Mouse (Mus musculus) kidney, adult 18-20 months (tissue): ENCODE measurements around the gene Iqcg.

Experiments
- DNase-seq: peaks from one replicate; pipeline ENCODE4 v3.0.0; 2021

The Iqcg gene

GRCm38 (mm10) chr16:33048686-33049085, 7.3 kb downstream of the Iqcg start:
- no peak for DNase-seq

DNA sequence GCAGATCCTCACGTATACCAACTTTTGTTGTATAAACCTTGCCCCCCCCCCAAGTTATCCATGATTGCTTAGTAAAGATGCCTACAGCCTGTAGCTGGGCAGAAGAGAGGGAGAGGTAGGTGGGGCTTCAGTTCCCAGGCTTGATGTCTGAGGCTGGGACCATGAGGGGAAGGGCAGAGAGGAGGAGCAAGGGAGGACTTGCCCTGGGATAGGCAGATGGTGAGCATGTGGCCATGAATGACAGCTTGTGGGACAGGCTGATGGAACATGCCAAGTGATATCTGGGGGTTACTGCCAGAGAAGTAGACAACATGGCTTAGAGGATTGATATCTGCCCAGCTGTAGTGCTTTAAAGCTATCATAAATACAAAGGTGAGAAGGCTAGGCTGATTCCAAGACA, 8.0 kb downstream of the Iqcg start:
- no peak for DNase-seq

DNA sequence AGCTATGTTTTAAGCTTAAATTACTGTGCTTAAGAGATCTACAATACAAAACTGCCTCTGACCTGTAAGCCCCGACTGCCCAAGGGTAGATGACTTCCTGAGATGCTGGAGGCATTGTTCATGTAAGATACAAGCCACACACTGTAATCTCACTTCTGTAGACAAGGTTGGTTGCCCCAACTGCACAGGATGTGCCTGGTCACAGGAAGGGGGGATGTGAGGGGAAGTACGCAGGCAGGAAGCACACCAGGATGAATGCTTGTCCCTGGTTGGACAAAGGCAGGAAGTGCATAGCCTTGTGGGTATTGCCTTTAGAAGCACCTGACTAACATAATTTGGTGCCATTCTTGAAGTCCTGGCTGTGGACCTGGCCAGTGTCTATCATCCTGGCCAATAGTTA, 12.8 kb downstream of the Iqcg start:
- DNase-seq = no peak

DNA sequence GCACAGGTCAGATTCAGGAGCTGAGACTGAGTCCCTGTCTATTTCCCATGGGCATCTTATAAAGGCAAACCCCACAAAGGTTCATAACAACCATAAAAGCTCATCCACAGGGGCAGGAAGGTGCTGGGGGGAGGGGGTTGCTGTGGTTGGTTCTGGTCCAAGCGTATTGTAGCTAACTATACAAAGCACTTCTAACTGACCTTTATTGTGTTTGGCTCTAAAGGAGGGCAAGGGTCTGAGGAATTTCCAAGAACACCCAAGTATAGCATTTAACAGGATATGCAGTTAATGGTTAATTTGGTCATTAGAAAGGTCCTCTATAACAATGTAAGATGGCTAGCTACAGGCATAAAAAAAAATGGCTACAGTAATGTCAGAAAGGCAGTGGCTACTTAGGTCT, 13.3 kb downstream of the Iqcg start:
- DNase-seq = no peak

GRCm38 (mm10) chr16:33036006-33036405, 20.0 kb downstream of the Iqcg start:
- no peak for DNase-seq

- DNase-seq = no peak
These were observed 29.7 kb downstream of the Iqcg start for GRCm38 (mm10) chr16:33026357-33026756.

DNA sequence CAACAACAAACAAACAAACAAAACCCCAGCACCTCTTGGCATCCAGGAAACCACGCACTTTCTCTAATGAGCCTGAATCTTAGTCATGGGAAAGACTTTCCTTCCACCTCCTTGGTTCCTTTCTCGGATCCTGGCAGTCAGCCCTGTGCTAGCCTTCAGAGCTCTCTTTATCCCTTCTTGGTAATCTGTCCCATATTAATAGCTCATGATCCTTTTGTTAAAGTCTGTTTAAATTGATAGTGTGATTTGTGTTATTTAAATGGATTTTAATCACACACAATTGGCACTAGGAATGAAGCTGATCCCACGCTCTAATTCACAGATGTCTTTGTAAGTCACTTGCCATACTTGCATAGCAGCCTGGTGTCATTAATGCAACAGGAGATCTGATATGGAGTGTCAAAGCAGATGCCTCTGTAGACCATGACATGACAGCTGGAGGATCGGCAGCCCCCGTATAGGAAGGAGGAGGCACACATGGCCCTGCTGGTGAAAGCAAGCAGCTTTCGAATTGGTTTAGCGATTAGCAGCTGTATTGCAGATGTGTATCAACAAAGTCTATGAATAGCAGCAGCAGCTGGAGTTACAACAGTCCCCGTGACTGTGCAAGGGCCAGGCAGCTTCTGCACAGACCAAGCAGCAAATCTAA, 31.4 kb downstream of the Iqcg start:
- no peak for DNase-seq

GRCm38 (mm10) chr16:33023750-33024149, 32.3 kb downstream of the Iqcg start:
- DNase-seq = peak; percentile 87

- no peak for DNase-seq
These were observed 34.6 kb downstream of the Iqcg start for GRCm38 (mm10) chr16:33021381-33021780.

DNA sequence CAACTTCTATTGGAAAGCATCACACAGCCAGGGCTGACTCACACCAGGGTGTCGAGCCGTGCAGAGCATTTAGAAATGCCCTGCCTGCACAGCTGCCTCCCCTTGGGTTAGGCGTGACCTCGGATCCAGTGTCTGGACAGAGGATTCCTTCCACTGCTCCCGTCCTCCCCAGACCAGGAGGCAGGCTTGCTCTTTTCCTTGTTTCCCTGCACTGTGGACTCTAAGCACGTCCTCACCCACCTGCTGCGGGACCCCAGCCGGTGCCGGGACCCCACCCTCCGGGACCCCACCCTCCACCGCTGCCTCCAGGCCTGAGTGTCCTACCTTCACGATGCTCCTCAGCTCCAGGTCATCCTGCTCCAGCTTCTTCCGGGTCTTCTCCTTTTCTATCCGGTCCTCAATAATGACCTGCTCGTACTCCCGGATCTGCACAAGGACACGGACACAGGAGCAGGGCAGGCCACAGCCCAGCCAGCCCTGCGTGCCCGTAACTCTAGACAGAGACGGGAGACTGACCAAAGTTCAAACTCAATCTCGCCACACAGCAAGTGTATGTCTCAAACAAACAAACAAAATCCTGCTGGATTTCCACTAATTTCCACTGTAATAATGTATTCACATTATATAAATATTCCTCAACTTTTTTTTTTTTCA, 36.8 kb downstream of the Iqcg start:
- DNase-seq = peak; percentile 50

DNA sequence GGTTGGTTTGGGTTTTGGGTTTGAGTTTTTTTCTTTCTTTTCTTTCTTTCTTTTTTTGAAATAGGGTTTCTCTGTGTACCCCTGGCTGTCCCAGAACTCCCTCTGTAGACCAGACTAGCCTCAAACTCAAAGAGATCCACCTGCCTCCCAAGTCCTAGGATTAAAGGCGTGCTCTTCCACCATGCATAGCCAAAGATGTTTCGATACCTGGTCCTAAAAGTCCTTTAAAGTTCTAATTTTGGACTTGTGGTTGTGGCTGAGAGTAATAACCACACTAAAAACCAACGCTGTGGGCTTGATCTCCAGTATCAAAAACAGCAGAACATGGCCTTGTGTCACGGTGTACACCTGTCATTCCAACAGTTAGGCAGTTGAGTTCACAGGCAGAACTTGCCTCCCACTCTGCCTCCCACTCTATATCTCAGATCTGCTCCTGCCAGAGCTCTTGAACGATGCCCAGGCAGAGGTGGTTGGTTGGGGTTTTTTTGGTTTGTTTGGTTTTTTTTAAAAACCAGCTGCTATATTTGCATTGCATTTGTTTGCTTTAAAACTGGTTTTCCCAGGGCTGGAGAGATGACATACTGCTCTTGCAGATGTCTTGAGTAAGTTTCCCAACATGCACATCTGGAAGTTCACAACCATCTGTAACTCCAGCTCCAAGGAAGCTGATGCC, 38.2 kb downstream of the Iqcg start:
- no peak for DNase-seq

DNA sequence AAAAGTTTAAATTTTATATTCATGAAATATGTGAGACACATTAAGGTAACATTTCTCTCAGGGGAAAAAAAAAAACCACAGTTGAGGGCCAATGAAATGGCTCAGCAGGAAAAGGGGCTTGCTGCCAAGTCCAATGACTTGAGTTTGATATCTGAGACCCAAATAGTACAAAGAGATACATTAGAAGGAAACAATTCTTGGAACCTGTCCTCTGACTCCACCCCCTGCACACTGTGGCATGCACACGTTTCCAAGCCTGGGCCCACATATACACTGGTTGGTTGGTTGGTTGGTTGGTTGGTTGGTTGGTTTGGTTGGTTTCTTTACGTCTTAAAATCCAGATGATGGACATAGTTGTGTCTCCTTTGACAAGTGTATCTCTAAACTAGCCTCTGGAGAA, 40.0 kb downstream of the Iqcg start:
- DNase-seq = no peak

DNA sequence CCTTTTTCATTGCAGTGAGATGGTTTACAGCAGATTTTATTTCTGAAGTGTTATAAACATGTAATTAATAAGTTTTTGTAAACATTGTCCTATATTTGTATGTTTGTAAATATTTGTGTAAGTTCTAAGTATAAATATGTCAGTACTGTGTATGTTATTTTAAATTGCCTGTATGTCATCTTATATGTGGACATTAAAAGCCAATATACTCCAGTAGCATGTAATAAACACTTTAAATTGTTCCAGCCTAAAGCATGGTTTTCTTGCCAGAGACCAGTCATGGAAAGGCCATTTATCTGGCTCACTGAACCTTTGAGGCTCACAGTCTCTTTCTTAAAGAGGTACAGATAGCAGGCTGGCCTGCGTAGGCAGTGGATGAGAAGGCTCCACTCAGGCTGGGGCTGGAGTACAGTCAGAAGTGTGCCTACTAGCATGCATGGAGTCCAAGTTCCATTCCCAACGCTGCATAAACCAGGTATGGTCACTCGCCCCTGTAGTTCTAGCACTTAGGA, 40.6 kb downstream of the Iqcg start:
- DNase-seq = no peak

DNA sequence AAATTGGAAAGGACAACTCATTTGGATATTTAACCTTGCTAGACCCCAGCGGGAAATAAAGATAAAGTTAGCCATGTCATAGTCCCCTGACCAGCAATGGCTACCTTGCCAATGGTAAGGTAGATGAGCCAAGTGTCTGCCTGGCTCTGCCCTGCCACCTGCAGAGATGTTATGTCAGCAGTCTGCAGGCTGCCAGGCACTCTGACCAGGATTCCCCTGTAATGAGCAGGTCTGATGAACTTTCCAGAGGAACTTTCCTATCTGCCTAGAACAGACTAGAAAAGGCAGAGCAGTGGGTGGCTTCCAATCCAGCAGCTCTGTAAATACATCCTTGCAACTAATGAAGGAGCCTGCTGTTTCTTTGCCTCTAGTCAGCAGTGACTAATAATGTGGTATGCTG, 41.1 kb downstream of the Iqcg start:
- peak; percentile 43 for DNase-seq

DNA sequence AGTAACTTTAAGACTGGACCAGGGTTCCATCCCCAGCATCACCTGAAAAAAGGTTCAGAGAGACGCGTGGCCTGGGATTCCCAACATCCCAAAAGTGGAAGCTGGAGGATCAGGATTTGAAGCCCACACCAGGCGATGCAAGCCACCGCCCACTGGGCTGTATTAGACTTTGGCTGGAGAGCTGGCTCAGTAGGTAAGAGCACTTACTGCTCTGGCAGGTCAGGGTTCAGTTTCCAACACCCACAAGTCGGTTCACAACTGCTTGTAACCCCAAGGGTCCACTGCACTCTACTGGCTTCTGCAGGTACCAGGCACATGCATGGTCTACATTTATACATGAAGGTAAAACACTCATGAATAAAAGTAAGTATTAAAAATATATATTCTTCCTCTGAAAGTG, 42.2 kb downstream of the Iqcg start:
- DNase-seq = no peak

- DNase-seq = no peak
These were observed 45.9 kb downstream of the Iqcg start for GRCm38 (mm10) chr16:33010166-33010565.

- DNase-seq = peak; percentile 38
These were observed 48.6 kb downstream of the Iqcg start for GRCm38 (mm10) chr16:33007436-33007835.

DNA sequence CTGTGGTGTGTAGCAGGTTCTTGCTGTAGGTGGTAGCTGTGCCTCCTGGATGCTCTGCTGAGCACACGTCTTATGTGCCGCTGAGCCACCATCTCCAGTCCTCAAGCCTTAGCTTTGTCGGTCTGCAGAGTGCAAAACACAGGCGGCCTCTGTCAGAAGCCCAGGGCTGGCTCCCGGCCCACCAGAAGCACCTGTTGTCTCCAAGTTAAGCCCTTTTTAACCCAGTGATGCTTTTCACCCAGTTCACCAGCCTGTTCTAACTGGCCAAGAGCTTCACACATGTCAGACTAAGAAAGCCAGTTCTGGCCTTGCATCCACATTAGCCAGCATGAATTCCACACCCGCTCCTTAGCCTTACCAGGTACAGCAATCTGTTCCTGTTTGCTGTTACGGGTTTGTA, 49.1 kb downstream of the Iqcg start:
- no peak for DNase-seq

- no peak for DNase-seq
These were observed 50.8 kb downstream of the Iqcg start for GRCm38 (mm10) chr16:33005216-33005615.

- DNase-seq = no peak
These were observed 63.9 kb downstream of the Iqcg start for GRCm38 (mm10) chr16:32992158-32992557.

GRCm38 (mm10) chr16:32984631-32985030, 71.4 kb downstream of the Iqcg start:
- DNase-seq = no peak

- no peak for DNase-seq
These were observed 74.6 kb downstream of the Iqcg start for GRCm38 (mm10) chr16:32981405-32981804.

- DNase-seq = no peak
These were observed 75.8 kb downstream of the Iqcg start for GRCm38 (mm10) chr16:32980227-32980626.

GRCm38 (mm10) chr16:32973047-32973446, 83.0 kb downstream of the Iqcg start:
- no peak for DNase-seq
